ENCODE assay signal across 19 mouse cellular contexts in the genomic region with DNA sequence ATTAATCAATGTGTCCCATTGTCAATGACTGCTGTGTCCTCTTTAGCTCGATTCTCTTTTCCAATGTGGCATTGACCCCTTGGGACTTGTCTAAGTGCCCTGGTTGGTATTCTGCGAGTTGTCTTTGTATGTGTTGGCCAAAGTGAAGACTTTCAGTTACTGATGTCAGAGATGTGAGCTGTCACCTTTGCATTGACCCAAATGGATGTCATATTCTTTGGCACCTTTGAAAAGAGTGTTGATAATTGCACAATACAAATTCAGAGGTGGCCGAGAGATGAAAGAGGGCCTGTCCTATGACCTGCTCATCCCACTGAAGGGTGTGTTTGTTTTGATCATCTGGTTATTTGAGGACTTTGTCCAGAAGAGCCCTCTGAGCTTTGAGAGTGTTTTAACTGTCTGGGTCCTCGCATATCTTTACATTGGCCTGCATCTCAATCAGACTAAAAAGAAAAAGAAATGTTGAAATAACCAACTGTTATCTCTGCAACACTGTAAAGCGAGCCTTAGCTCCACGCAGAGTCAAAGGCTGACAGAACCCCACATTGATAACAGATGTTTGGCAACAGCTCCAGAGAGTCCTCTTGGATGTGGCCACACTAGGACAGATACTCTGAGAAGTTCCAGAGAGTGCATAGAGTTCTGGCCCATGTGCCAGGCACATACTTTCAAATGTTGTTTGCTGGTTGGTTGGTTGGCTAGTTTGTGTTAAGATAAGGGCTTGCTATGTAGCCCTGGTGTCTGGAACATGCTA.
"Had no signal": no experiment of that assay in that cellular context is flagged by ENCODE, and none has a peak within 500 bp of the region (broad histone marks: within the 10 kb centered on the region; RNA-seq: fewer than 3 reads in every experiment).

No protein-coding gene starts in this region.

- ATAC-seq: intestine, postnatal 0 days; midbrain, embryonic 13.5 days; midbrain, embryonic 16.5 days had no signal

- DNase-seq: kidney, adult 2 months; kidney, postnatal 25 days; layer of hippocampus, adult 9-11 months; lung, adult 18-20 months; lung, postnatal 10 days; lung, postnatal 36 days; retina, postnatal 1 day; right cerebral cortex, postnatal 25 days; thymus, postnatal 25 days had no signal

- H3K27me3 ChIP-seq: limb, embryonic 15.5 days; lung, embryonic 15.5 days; megakaryocyte, embryonic 14.5 days; midbrain, embryonic 13.5 days had no signal

- H3K27ac ChIP-seq: kidney, postnatal 0 days; layer of hippocampus, adult 2 months; limb, embryonic 15.5 days; lung, embryonic 15.5 days; midbrain, embryonic 10.5 days; midbrain, embryonic 13.5 days had no signal

- H3K4me2 ChIP-seq: limb, embryonic 15.5 days; lung, embryonic 15.5 days; midbrain, embryonic 13.5 days had no signal

- H3K4me3 ChIP-seq: layer of hippocampus, adult 2 months; limb, embryonic 15.5 days; lung, embryonic 15.5 days; megakaryocyte, embryonic 14.5 days; midbrain, embryonic 10.5 days; midbrain, embryonic 13.5 days; myocyte had no signal

- H3K9ac ChIP-seq: limb, embryonic 15.5 days; lung, embryonic 15.5 days; midbrain, embryonic 13.5 days had no signal

- H3K36me3 ChIP-seq: limb, embryonic 15.5 days; lung, embryonic 15.5 days; midbrain, embryonic 10.5 days; midbrain, embryonic 13.5 days had no signal

- H3K9me3 ChIP-seq: limb, embryonic 15.5 days; lung, embryonic 15.5 days; midbrain, embryonic 10.5 days; midbrain, embryonic 13.5 days had no signal

- H3K4me1 ChIP-seq: limb, embryonic 15.5 days; lung, embryonic 15.5 days; megakaryocyte, embryonic 14.5 days had no signal
